Mouse (Mus musculus): ENCODE data around the gene Cdcp1. TPM values are rescaled to one million over a fixed set of nuclear protein-coding genes. Genes with fewer than 3 reads are reported as not detected.

Cdcp1 gene
- polyA plus RNA-seq, 1 experiment = not detected

GRCm38 (mm10) chr9:123159330-123159729 is 56.5 kb downstream of the Cdcp1 start:
- no peaks in the 10 kb centered on the region for H3K36me3 ChIP-seq (ENCODE audit: control insufficient read depth, insufficient read depth)
- TF ChIP-seq MYOD1 (IDR thresholded peaks at IDR 0.05; ENCODE audit: control insufficient read depth, insufficient read length, low read depth) (no peak), CTCF (IDR thresholded peaks at IDR 0.05; ENCODE audit: control insufficient read depth, insufficient read depth, insufficient read length) (peak; percentile 71)
- H3K79me2 ChIP-seq (ENCODE audit: control insufficient read depth, insufficient read depth) = no peaks in the 10 kb centered on the region
- H3K79me3 ChIP-seq (ENCODE audit: low read depth) = no peaks in the 10 kb centered on the region
- H3K27me3 ChIP-seq (ENCODE audit: control insufficient read depth, insufficient read depth, insufficient read length) = no peaks in the 10 kb centered on the region
- H3ac ChIP-seq (ENCODE audit: control insufficient read depth, insufficient read length, low read depth) = no peak overlapping the region
- H3K4me3 ChIP-seq (ENCODE audit: insufficient read depth, poor library complexity, severe bottlenecking) = no peak overlapping the region

GRCm38 (mm10) chr9:123158125-123158836 is 57.6 kb downstream of the Cdcp1 start:
- no peak for TF ChIP-seq MYOD1 (IDR thresholded peaks at IDR 0.05; ENCODE audit: control insufficient read depth, insufficient read length, low read depth)
- no peak for TF ChIP-seq MAX (IDR thresholded peaks at IDR 0.05)
- TF ChIP-seq CTCF (IDR thresholded peaks at IDR 0.05; ENCODE audit: control insufficient read depth, insufficient read depth, insufficient read length) = peak; percentile 20
- TF ChIP-seq MYOG (IDR thresholded peaks at IDR 0.05; ENCODE audit: control insufficient read depth, extremely low read depth, insufficient read length) = no peak
- TF ChIP-seq CEBPB (IDR thresholded peaks at IDR 0.05; ENCODE audit: low read depth) = no peak
- no peak for TF ChIP-seq USF1 (IDR thresholded peaks at IDR 0.05; ENCODE audit: low read depth)
- Histone ChIP-seq H3ac (ENCODE audit: control insufficient read depth, insufficient read length, low read depth) (no peak overlapping the region), H3K79me3 (ENCODE audit: low read depth) (no peaks in the 10 kb centered on the region), H3K4me3 (ENCODE audit: insufficient read depth, poor library complexity, severe bottlenecking) (no peak overlapping the region), H3K79me2 (ENCODE audit: control insufficient read depth, insufficient read depth) (no peaks in the 10 kb centered on the region), H3K27me3 (ENCODE audit: control insufficient read depth, insufficient read depth, insufficient read length) (no peaks in the 10 kb centered on the region), H3K36me3 (ENCODE audit: control insufficient read depth, insufficient read depth) (no peaks in the 10 kb centered on the region)

- H3ac ChIP-seq (ENCODE audit: control insufficient read depth, insufficient read length, low read depth) = no peak overlapping the region
- H3K36me3 ChIP-seq (ENCODE audit: control insufficient read depth, insufficient read depth) = no peaks in the 10 kb centered on the region
- no peaks in the 10 kb centered on the region for H3K79me3 ChIP-seq (ENCODE audit: low read depth)
- no peak for TF ChIP-seq MYOD1 (IDR thresholded peaks at IDR 0.05; ENCODE audit: control insufficient read depth, insufficient read length, low read depth)
- TF ChIP-seq MAX (IDR thresholded peaks at IDR 0.05) = no peak
- TF ChIP-seq CEBPB (IDR thresholded peaks at IDR 0.05; ENCODE audit: low read depth) = no peak
- TF ChIP-seq CTCF (IDR thresholded peaks at IDR 0.05; ENCODE audit: control insufficient read depth, insufficient read depth, insufficient read length) = no peak
- H3K79me2 ChIP-seq (ENCODE audit: control insufficient read depth, insufficient read depth) = no peaks in the 10 kb centered on the region
- H3K4me3 ChIP-seq (ENCODE audit: insufficient read depth, poor library complexity, severe bottlenecking) = no peak overlapping the region
- no peaks in the 10 kb centered on the region for H3K27me3 ChIP-seq (ENCODE audit: control insufficient read depth, insufficient read depth, insufficient read length)
Observed at GRCm38 (mm10) chr9:123157699-123158098, 58.1 kb downstream of the Cdcp1 start.

GRCm38 (mm10) chr9:123156910-123157361 is 58.9 kb downstream of the Cdcp1 start:
- Histone ChIP-seq H3K36me3 (ENCODE audit: control insufficient read depth, insufficient read depth) (no peaks in the 10 kb centered on the region), H3K4me3 (ENCODE audit: insufficient read depth, poor library complexity, severe bottlenecking) (no peak overlapping the region), H3ac (ENCODE audit: control insufficient read depth, insufficient read length, low read depth) (no peak overlapping the region), H3K27me3 (ENCODE audit: control insufficient read depth, insufficient read depth, insufficient read length) (no peaks in the 10 kb centered on the region), H3K79me2 (ENCODE audit: control insufficient read depth, insufficient read depth) (no peaks in the 10 kb centered on the region), H3K79me3 (ENCODE audit: low read depth) (no peaks in the 10 kb centered on the region)
- TF ChIP-seq MYOG (IDR thresholded peaks at IDR 0.05; ENCODE audit: control insufficient read depth, extremely low read depth, insufficient read length) (no peak), MAX (IDR thresholded peaks at IDR 0.05) (no peak)

- H3K79me2 ChIP-seq (ENCODE audit: control insufficient read depth, insufficient read depth) = no peaks in the 10 kb centered on the region
- H3K4me3 ChIP-seq (ENCODE audit: insufficient read depth, poor library complexity, severe bottlenecking) = no peak overlapping the region
- no peaks in the 10 kb centered on the region for H3K36me3 ChIP-seq (ENCODE audit: control insufficient read depth, insufficient read depth)
- no peaks in the 10 kb centered on the region for H3K79me3 ChIP-seq (ENCODE audit: low read depth)
- TF ChIP-seq USF1 (IDR thresholded peaks at IDR 0.05; ENCODE audit: low read depth) (no peak), MYOD1 (IDR thresholded peaks at IDR 0.05; ENCODE audit: control insufficient read depth, insufficient read length, low read depth) (no peak), MAX (IDR thresholded peaks at IDR 0.05) (no peak), CEBPB (IDR thresholded peaks at IDR 0.05; ENCODE audit: low read depth) (no peak), MYOG (IDR thresholded peaks at IDR 0.05; ENCODE audit: control insufficient read depth, extremely low read depth, insufficient read length) (no peak), FOSL1 (IDR thresholded peaks at IDR 0.05; ENCODE audit: insufficient read depth, low read length, poor library complexity, severe bottlenecking) (no peak), CTCF (IDR thresholded peaks at IDR 0.05; ENCODE audit: control insufficient read depth, insufficient read depth, insufficient read length) (no peak)
- no peak overlapping the region for H3ac ChIP-seq (ENCODE audit: control insufficient read depth, insufficient read length, low read depth)
- no peaks in the 10 kb centered on the region for H3K27me3 ChIP-seq (ENCODE audit: control insufficient read depth, insufficient read depth, insufficient read length)
Observed at GRCm38 (mm10) chr9:123153121-123153520, 62.7 kb downstream of the Cdcp1 start.

- Histone ChIP-seq H3ac (ENCODE audit: control insufficient read depth, insufficient read length, low read depth) (no peak overlapping the region), H3K79me2 (ENCODE audit: control insufficient read depth, insufficient read depth) (no peaks in the 10 kb centered on the region), H3K4me3 (ENCODE audit: insufficient read depth, poor library complexity, severe bottlenecking) (no peak overlapping the region), H3K36me3 (ENCODE audit: control insufficient read depth, insufficient read depth) (no peaks in the 10 kb centered on the region), H3K27me3 (ENCODE audit: control insufficient read depth, insufficient read depth, insufficient read length) (no peaks in the 10 kb centered on the region), H3K79me3 (ENCODE audit: low read depth) (no peaks in the 10 kb centered on the region)
- no peak for TF ChIP-seq CEBPB (IDR thresholded peaks at IDR 0.05; ENCODE audit: low read depth)
- TF ChIP-seq CTCF (IDR thresholded peaks at IDR 0.05; ENCODE audit: control insufficient read depth, insufficient read depth, insufficient read length) = no peak
- TF ChIP-seq MYOD1 (IDR thresholded peaks at IDR 0.05; ENCODE audit: control insufficient read depth, insufficient read length, low read depth) = no peak
Observed at GRCm38 (mm10) chr9:123152026-123152425, 63.8 kb downstream of the Cdcp1 start.

Measured in C2C12 (cell line).